Mouse (Mus musculus) limb, embryonic 11.5 days (tissue): ENCODE results near the gene Rac2. TPM values are rescaled to one million over a fixed set of nuclear protein-coding genes. Genes with fewer than 3 reads are reported as not detected.

ENCODE experiments used
- ATAC-seq: fragments of 200-750 bp; cut with Nextera tagmentation; 2 replicates; pipeline ENCODE4 v1.8.0; 2017; ENCODE audit warnings: low read depth; ENCODE audit not compliant: insufficient number of reproducible peaks, low FRiP score, low TSS enrichment
- DNase-seq: peaks from one replicate; pipeline ENCODE4 v3.0.0-alpha.2; 2015; ENCODE audit warnings: low spot score
- H3K27ac ChIP-seq: fragments of 300-500 bp; sonication (generic); replicated peaks from 2 replicates; pipeline ENCODE4 v1.5.1; 2014; ENCODE audit warnings: low read depth, mild to moderate bottlenecking, low read length
- H3K27me3 ChIP-seq: fragments of 300-500 bp; sonication (generic); 2 replicates; pipeline ENCODE4 v1.6.1; 2014; ENCODE audit warnings: mild to moderate bottlenecking, low read length, mixed read lengths; ENCODE audit not compliant: control insufficient read depth, insufficient read depth
- H3K36me3 ChIP-seq: fragments of 300-500 bp; sonication (generic); 2 replicates; pipeline ENCODE4 v1.6.1; 2014; ENCODE audit warnings: mild to moderate bottlenecking, low read length, moderate library complexity, mixed read lengths; ENCODE audit not compliant: control insufficient read depth, insufficient read depth
- H3K4me1 ChIP-seq: fragments of 300-500 bp; sonication (generic); 2 replicates; pipeline ENCODE4 v1.6.1; 2014; ENCODE audit warnings: low read length, mixed read lengths; ENCODE audit not compliant: control insufficient read depth, insufficient read depth
- H3K4me2 ChIP-seq: fragments of 300-500 bp; sonication (generic); 2 replicates; pipeline ENCODE4 v1.6.1; 2014; ENCODE audit warnings: low read depth, mild to moderate bottlenecking, moderate library complexity; ENCODE audit not compliant: severe bottlenecking
- H3K4me3 ChIP-seq: fragments of 300-500 bp; sonication (generic); 2 replicates; pipeline ENCODE4 v1.5.1; 2014; ENCODE audit warnings: low read depth, low read length
- H3K9ac ChIP-seq: fragments of 300-500 bp; sonication (generic); 2 replicates; pipeline ENCODE4 v1.6.1; 2014; ENCODE audit warnings: mild to moderate bottlenecking, low read length
- H3K9me3 ChIP-seq: fragments of 300-500 bp; sonication (generic); 2 replicates; pipeline ENCODE4 v1.6.1; 2016; ENCODE audit warnings: low read length; ENCODE audit not compliant: control insufficient read depth
- WGBS: fragments of 180-500 bp; shearing (Covaris S2); extraction: QIAGEN DNeasy Blood & Tissue Kit; methylation state at CpG from one replicate; pipeline ENCODE4 v1.1.7; 2014; 5-methylcytosine and 5-hydroxymethylcytosine counted together
- polyA plus RNA-seq: library from polyadenylated mRNA; unstranded; fragments of >200 nt; fragmentation: Nextera tagmentation; extraction: Ambion mirVana; gene quantifications from 2 replicates; pipeline ENCODE4 v1.2.1, GENCODE M21; 2014

Gene Rac2
- polyA plus RNA-seq, 1 experiment from 2014 or later, result 6.8 TPM

GRCm38 (mm10) chr15:78515759-78516158 is 56.8 kb downstream of the Rac2 start:
- peaks cover 5% of the 10 kb centered on the region for H3K4me1 ChIP-seq
- H3K9me3 ChIP-seq, result no peaks in the 10 kb centered on the region
- no peaks in the 10 kb centered on the region for H3K36me3 ChIP-seq
- no peak overlapping the region for H3K9ac ChIP-seq
- H3K27me3 ChIP-seq, result no peaks in the 10 kb centered on the region
- no peak overlapping the region for H3K4me3 ChIP-seq
- DNase-seq (no peak), ATAC-seq (no peak)
- no peak overlapping the region for H3K27ac ChIP-seq
- no peak overlapping the region for H3K4me2 ChIP-seq
- WGBS, result 82% methylated on average over 6 of the region's 6 CpGs

DNA sequence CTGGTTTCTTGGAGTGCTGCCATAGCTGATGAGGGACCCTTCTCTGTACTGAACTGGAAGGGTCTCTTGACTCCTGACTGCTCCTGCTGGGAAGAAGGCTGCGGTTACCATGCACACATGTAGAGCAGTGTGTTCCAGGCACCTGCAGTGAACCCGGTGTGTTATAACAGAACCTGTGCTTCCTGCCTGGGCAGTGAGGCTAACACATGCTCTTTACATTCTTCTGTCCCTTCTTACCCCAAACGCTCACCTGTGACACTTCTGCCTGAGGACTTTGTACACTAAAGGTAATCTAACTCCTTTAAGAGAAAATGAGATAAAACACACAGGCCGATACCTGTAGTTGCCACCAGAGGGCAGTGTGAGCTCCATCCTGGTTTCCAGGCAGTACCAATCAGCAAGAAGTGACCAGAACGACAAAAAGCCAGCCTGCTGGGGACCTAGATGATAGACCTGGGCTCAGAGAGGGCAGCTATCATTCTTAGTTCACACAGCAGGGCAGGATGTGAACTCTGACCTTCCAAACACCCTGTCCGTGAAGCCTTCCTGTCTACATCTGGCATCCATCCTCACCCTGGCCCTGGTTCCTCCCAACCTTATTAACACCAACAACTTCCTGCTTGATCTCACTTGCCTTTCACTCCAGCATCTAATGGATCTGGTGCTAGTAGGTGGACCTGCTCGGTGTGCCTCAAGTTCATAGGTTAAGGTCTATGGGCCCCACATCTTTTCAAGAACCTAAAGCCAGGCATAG is 58.0 kb downstream of the Rac2 start:
- no peak overlapping the region for H3K4me2 ChIP-seq
- ATAC-seq, result no peak
- no peak overlapping the region for H3K4me3 ChIP-seq
- no peaks in the 10 kb centered on the region for H3K27me3 ChIP-seq
- no peak overlapping the region for H3K27ac ChIP-seq
- H3K9me3 ChIP-seq, result no peaks in the 10 kb centered on the region
- peak overlapping the region; percentile 30; the same call in 1 of the 2 replicates for H3K9ac ChIP-seq
- H3K36me3 ChIP-seq, result no peaks in the 10 kb centered on the region
- DNase-seq, result peak; percentile 89
- 20% methylated on average over 7 of the region's 7 CpGs for WGBS
- peaks cover 12% of the 10 kb centered on the region for H3K4me1 ChIP-seq

DNA sequence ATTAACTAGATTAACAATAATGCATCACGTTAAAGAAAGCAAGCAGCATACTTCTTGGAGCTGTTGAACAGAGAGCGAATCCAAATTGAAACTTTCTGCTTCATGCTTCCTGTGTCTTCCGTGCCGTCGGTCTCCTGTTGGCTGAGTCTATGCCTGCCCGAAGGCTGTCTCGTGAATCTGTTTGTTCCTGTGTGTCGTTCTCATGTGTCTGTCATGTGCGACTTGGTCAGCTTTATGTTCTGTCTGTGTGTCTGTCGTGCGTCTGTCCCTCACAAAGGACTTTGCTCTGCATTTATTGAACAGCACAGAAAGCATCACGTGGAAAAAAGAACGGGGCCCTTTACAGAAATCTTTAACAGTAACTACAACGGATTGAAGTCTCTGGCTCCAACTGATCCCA is 59.6 kb downstream of the Rac2 start:
- WGBS, result 87% methylated on average over 14 of the region's 14 CpGs
- Histone ChIP-seq H3K9me3 (no peaks in the 10 kb centered on the region), H3K4me2 (no peak overlapping the region), H3K27ac (no peak overlapping the region), H3K9ac (no peak overlapping the region), H3K36me3 (no peaks in the 10 kb centered on the region), H3K4me1 (peaks cover 13% of the 10 kb centered on the region), H3K27me3 (no peaks in the 10 kb centered on the region), H3K4me3 (no peak overlapping the region)
- no peak for ATAC-seq
- no peak for DNase-seq

- H3K4me2 ChIP-seq, result no peak overlapping the region
- no peak overlapping the region for H3K27ac ChIP-seq
- no peak overlapping the region for H3K4me3 ChIP-seq
- WGBS, result 76% methylated on average over 7 of the region's 7 CpGs
- no peaks in the 10 kb centered on the region for H3K36me3 ChIP-seq
- no peaks in the 10 kb centered on the region for H3K9me3 ChIP-seq
- H3K27me3 ChIP-seq, result no peaks in the 10 kb centered on the region
- DNase-seq, result no peak
- H3K4me1 ChIP-seq, result peaks cover 13% of the 10 kb centered on the region; the same call in 1 of the 2 replicates
- ATAC-seq, result no peak
- H3K9ac ChIP-seq, result no peak overlapping the region
Observed at GRCm38 (mm10) chr15:78511951-78512350, 60.6 kb downstream of the Rac2 start.

DNA sequence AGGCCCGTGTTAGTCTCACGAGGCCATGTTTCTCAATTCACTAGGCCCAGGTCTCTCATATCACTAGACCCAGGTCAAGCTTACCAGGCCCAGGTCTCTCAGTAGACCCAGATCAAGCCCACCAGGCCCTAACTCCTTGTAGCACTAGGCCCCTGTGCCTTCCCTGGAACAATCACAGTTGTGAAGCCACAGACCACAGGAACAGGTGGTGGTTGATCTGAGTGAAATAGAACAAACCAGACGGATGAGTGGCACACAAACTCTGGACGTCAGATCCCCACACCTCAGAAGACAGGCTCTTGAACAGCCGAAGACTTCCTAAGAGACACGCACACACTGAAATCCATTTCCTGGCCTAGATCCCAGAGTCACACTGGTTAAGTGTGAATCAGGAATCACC is 61.8 kb downstream of the Rac2 start:
- no peak for DNase-seq
- Histone ChIP-seq H3K27me3 (no peaks in the 10 kb centered on the region), H3K9me3 (no peaks in the 10 kb centered on the region), H3K4me3 (no peak overlapping the region), H3K9ac (no peak overlapping the region), H3K36me3 (no peaks in the 10 kb centered on the region), H3K4me1 (peaks cover 13% of the 10 kb centered on the region; the same call in 1 of the 2 replicates), H3K4me2 (no peak overlapping the region), H3K27ac (no peak overlapping the region)
- ATAC-seq, result no peak
- WGBS, result 90% methylated on average over 6 of the region's 6 CpGs

DNA sequence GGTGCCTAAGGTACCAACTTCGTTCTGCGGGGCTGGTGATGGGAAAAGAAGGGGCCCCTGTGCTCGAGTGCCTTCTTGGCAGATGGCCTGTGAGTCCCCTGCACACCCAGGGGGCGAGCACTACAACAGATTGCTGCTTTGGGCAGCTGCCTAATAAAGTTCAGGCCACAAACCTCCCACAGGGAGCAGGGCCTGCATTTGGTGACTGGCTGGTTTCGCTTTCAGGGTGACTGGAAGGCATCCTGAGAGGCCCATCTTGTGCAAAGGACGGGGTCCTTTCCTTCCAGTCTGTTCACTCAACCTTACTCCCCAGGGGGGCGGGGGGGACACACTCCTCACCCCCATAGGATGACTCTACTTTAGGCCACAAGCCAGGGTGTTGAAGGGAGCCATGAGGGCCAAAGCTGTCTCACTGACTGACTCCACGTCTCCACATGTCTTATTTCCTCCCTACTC is 62.4 kb downstream of the Rac2 start:
- no peak overlapping the region for H3K9ac ChIP-seq
- no peaks in the 10 kb centered on the region for H3K9me3 ChIP-seq
- no peak overlapping the region for H3K4me2 ChIP-seq
- peak; percentile 29 for DNase-seq
- no peak overlapping the region for H3K4me3 ChIP-seq
- no peak overlapping the region for H3K27ac ChIP-seq
- ATAC-seq, result no peak
- no peaks in the 10 kb centered on the region for H3K27me3 ChIP-seq
- peaks cover 11% of the 10 kb centered on the region; the same call in 1 of the 2 replicates for H3K4me1 ChIP-seq
- WGBS, result 64% methylated on average over 8 of the region's 8 CpGs
- H3K36me3 ChIP-seq, result no peaks in the 10 kb centered on the region

- Histone ChIP-seq H3K9ac (no peak overlapping the region), H3K36me3 (no peaks in the 10 kb centered on the region), H3K4me3 (no peak overlapping the region), H3K4me1 (peaks cover 7% of the 10 kb centered on the region; the same call in 1 of the 2 replicates), H3K4me2 (no peak overlapping the region), H3K9me3 (no peaks in the 10 kb centered on the region), H3K27me3 (no peaks in the 10 kb centered on the region), H3K27ac (no peak overlapping the region)
- 46% methylated on average over 12 of the region's 12 CpGs for WGBS
- DNase-seq (peak; percentile 51), ATAC-seq (no peak)
Observed at GRCm38 (mm10) chr15:78509297-78509899, 63.2 kb downstream of the Rac2 start.
